Mouse (Mus musculus) MEL (cell line): ENCODE data around the gene E2f1. TPM values are rescaled to one million over a fixed set of nuclear protein-coding genes. Genes with fewer than 3 reads are reported as not detected.

Experiments used
- DNase-seq: peaks from one replicate; pipeline ENCODE4 v3.0.0; 2011; ENCODE audit warnings: low read depth, low spot score
- H3K27ac ChIP-seq: 2 replicates; pipeline ENCODE4 v1.5.1; 2012; ENCODE audit warnings: low read depth, mild to moderate bottlenecking, control low read depth, low read length, moderate library complexity; ENCODE audit not compliant: control insufficient read depth
- H3K27me3 ChIP-seq, 2 experiments: fragments of 150-350 bp in 1 of 2; sonication (generic) in 1 of 2; 2 replicates each; pipeline ENCODE4 v1.6.1; 2012; ENCODE audit warnings: low read length in 2 of 2, mild to moderate bottlenecking in 2 of 2, improper control_type of control experiment in 1 of 2, moderate library complexity in 1 of 2; ENCODE audit not compliant: insufficient read depth in 2 of 2, control insufficient read depth in 1 of 2
- H3K36me3 ChIP-seq, 2 experiments: 2 replicates each; pipeline ENCODE4 v1.6.1; 2012 to 2014; ENCODE audit warnings: low read length in 2 of 2, improper control_type of control experiment in 1 of 2, inconsistent platforms in 1 of 2, mild to moderate bottlenecking in 1 of 2; ENCODE audit not compliant: insufficient read depth in 2 of 2, control insufficient read depth in 1 of 2
- H3K4me1 ChIP-seq, 2 experiments: fragments of 150-350 bp in 1 of 2; sonication (generic) in 1 of 2; 2 replicates each; pipeline ENCODE4 v1.6.1; 2012; ENCODE audit warnings: low read length in 2 of 2, improper control_type of control experiment in 1 of 2, mild to moderate bottlenecking in 1 of 2; ENCODE audit not compliant: insufficient read depth in 2 of 2, control insufficient read depth in 1 of 2
- H3K4me3 ChIP-seq, 2 experiments: fragments of 150-350 bp in 1 of 2; sonication (generic) in 1 of 2; 2 replicates each; pipeline ENCODE4 v1.5.1; 2012; ENCODE audit warnings: low read depth in 2 of 2, low read length in 2 of 2, mild to moderate bottlenecking in 2 of 2, moderate library complexity in 2 of 2, control low read depth in 1 of 2, improper control_type of control experiment in 1 of 2; ENCODE audit not compliant: control insufficient read depth in 1 of 2, insufficient read depth in 1 of 2
- H3K79me2 ChIP-seq: 2 replicates; pipeline ENCODE4 v1.6.1; 2012; ENCODE audit warnings: mild to moderate bottlenecking, low read length, moderate library complexity; ENCODE audit not compliant: control insufficient read depth, poor library complexity, insufficient read depth
- H3K9ac ChIP-seq: 2 replicates; pipeline ENCODE4 v1.6.1; 2012; ENCODE audit warnings: low read depth, mild to moderate bottlenecking, control low read depth, low read length, moderate library complexity; ENCODE audit not compliant: control insufficient read depth, poor library complexity, severe bottlenecking
- H3K9me3 ChIP-seq: fragments of 150-350 bp; sonication (generic); replicated peaks from 2 replicates; pipeline ENCODE4 v1.6.1; 2012; ENCODE audit warnings: mild to moderate bottlenecking, low read length, improper control_type of control experiment, moderate library complexity; ENCODE audit not compliant: insufficient read depth
- BHLHE40 ChIP-seq: IDR thresholded peaks from 2 replicates; pipeline ENCODE4 v1.6.1; 2012; ENCODE audit warnings: low read depth, mild to moderate bottlenecking, inconsistent platforms, low read length, improper control_type of control experiment, borderline replicate concordance
- CHD1 ChIP-seq: IDR thresholded peaks from 2 replicates; pipeline ENCODE4 v1.6.1; 2012; ENCODE audit warnings: low read depth, mild to moderate bottlenecking, inconsistent platforms, low read length, improper control_type of control experiment
- CTCF ChIP-seq, 3 experiments: IDR thresholded peaks in 2 of 3; conservative IDR thresholded peaks in 1 of 3; 2 replicates each; pipeline ENCODE4 v1.5.1; 2011 to 2012; ENCODE audit warnings: low read length in 3 of 3, low read depth in 2 of 3, mild to moderate bottlenecking in 2 of 3, improper control_type of control experiment in 1 of 3, inconsistent platforms in 1 of 3, mixed read lengths in 1 of 3, moderate library complexity in 1 of 3; ENCODE audit not compliant: control insufficient read depth in 1 of 3, insufficient read depth in 1 of 3, poor library complexity in 1 of 3, severe bottlenecking in 1 of 3
- E2F4 ChIP-seq: IDR thresholded peaks from 2 replicates; pipeline ENCODE4 v1.6.1; 2011; ENCODE audit warnings: low read depth, low read length, improper control_type of control experiment, borderline replicate concordance
- EP300 ChIP-seq, 2 experiments: IDR thresholded peaks; 2 replicates each; pipeline ENCODE4 v1.6.1; 2011; ENCODE audit warnings: improper control_type of control experiment in 2 of 2, low read length in 2 of 2, low read depth in 1 of 2, mild to moderate bottlenecking in 1 of 2
- ETS1 ChIP-seq: IDR thresholded peaks from 2 replicates; pipeline ENCODE4 v1.6.1; 2012; ENCODE audit warnings: low read depth, mild to moderate bottlenecking, inconsistent platforms, low read length, improper control_type of control experiment, moderate library complexity
- HCFC1 ChIP-seq: IDR thresholded peaks from 2 replicates; pipeline ENCODE4 v1.6.1; 2012; ENCODE audit warnings: low read depth, mild to moderate bottlenecking, inconsistent platforms, low read length, improper control_type of control experiment, moderate library complexity
- JUND ChIP-seq: IDR thresholded peaks from 2 replicates; pipeline ENCODE4 v1.6.1; 2011; ENCODE audit warnings: low read depth, mild to moderate bottlenecking, improper control_type of control experiment, low read length
- MAZ ChIP-seq: IDR thresholded peaks from 2 replicates; pipeline ENCODE4 v1.6.1; 2012; ENCODE audit warnings: low read depth, mild to moderate bottlenecking, inconsistent platforms, low read length, improper control_type of control experiment
- MEF2A ChIP-seq: IDR thresholded peaks from 2 replicates; pipeline ENCODE4 v1.6.1; 2014; ENCODE audit warnings: low read depth, mild to moderate bottlenecking, inconsistent platforms, low read length, improper control_type of control experiment; ENCODE audit not compliant: poor library complexity, insufficient replicate concordance, severe bottlenecking; ENCODE audit errors: extremely low read depth
- MXI1 ChIP-seq: IDR thresholded peaks from 2 replicates; pipeline ENCODE4 v1.6.1; 2011; ENCODE audit warnings: mild to moderate bottlenecking, low read depth, low read length, improper control_type of control experiment
- MYB ChIP-seq: IDR thresholded peaks from 2 replicates; pipeline ENCODE4 v1.6.1; 2011; ENCODE audit warnings: mild to moderate bottlenecking, low read depth, low read length, improper control_type of control experiment
- MYC ChIP-seq: IDR thresholded peaks from 2 replicates; pipeline ENCODE4 v1.6.1; 2011; ENCODE audit warnings: low read depth, mild to moderate bottlenecking, low read length, improper control_type of control experiment, moderate library complexity
- NELFE ChIP-seq: IDR thresholded peaks from 2 replicates; pipeline ENCODE4 v1.6.1; 2011; ENCODE audit warnings: low read depth, low read length, improper control_type of control experiment
- NRF1 ChIP-seq: IDR thresholded peaks from 2 replicates; pipeline ENCODE4 v1.6.1; 2014; ENCODE audit warnings: low read depth, mild to moderate bottlenecking, inconsistent platforms, low read length, improper control_type of control experiment, moderate library complexity; ENCODE audit not compliant: poor library complexity, insufficient read depth, severe bottlenecking
- POLR2A ChIP-seq, 2 experiments: IDR thresholded peaks; 2 replicates each; pipeline ENCODE4 v1.6.1; 2011 to 2012; ENCODE audit warnings: low read length in 2 of 2, mild to moderate bottlenecking in 2 of 2, control low read depth in 1 of 2, improper control_type of control experiment in 1 of 2, low read depth in 1 of 2, moderate library complexity in 1 of 2; ENCODE audit not compliant: control insufficient read depth in 1 of 2, insufficient read depth in 1 of 2, poor library complexity in 1 of 2
- POLR2AphosphoS2 ChIP-seq: IDR thresholded peaks from 2 replicates; pipeline ENCODE4 v1.6.1; 2011; ENCODE audit warnings: low read length, improper control_type of control experiment
- POLR2AphosphoS5 ChIP-seq: IDR thresholded peaks from 2 replicates; pipeline ENCODE4 v1.6.1; 2012; ENCODE audit warnings: low read depth, borderline replicate concordance, mild to moderate bottlenecking, inconsistent platforms, low read length, moderate library complexity, mixed read lengths
- RCOR1 ChIP-seq: IDR thresholded peaks from 2 replicates; pipeline ENCODE4 v1.6.1; 2012; ENCODE audit warnings: low read depth, mild to moderate bottlenecking, inconsistent platforms, low read length, improper control_type of control experiment
- SMC3 ChIP-seq: IDR thresholded peaks from 2 replicates; pipeline ENCODE4 v1.6.1; 2011; ENCODE audit warnings: low read depth, low read length, improper control_type of control experiment
- TAL1 ChIP-seq: IDR thresholded peaks from 2 replicates; pipeline ENCODE4 v1.6.1; 2012; ENCODE audit warnings: mild to moderate bottlenecking, inconsistent platforms, low read length, moderate library complexity, mixed read lengths
- USF1 ChIP-seq: IDR thresholded peaks from 2 replicates; pipeline ENCODE4 v1.6.1; 2014; ENCODE audit warnings: low read depth, mild to moderate bottlenecking, inconsistent platforms, low read length, improper control_type of control experiment, moderate library complexity
- USF2 ChIP-seq, 2 experiments: IDR thresholded peaks; 2 replicates each; pipeline ENCODE4 v1.6.1; 2011 to 2012; ENCODE audit warnings: improper control_type of control experiment in 2 of 2, low read length in 2 of 2, borderline replicate concordance in 1 of 2, inconsistent platforms in 1 of 2, low read depth in 1 of 2, mild to moderate bottlenecking in 1 of 2; ENCODE audit not compliant: insufficient read depth in 1 of 2
- ZC3H11A ChIP-seq: IDR thresholded peaks from 2 replicates; pipeline ENCODE4 v1.6.1; 2012; ENCODE audit warnings: low read depth, mild to moderate bottlenecking, inconsistent platforms, low read length, improper control_type of control experiment
- ZNF384 ChIP-seq: IDR thresholded peaks from 2 replicates; pipeline ENCODE4 v1.6.1; 2012; ENCODE audit warnings: low read depth, mild to moderate bottlenecking, inconsistent platforms, low read length, improper control_type of control experiment
- polyA plus RNA-seq, 2 experiments: library from polyadenylated mRNA; stranded (reverse) in 1 of 2; unstranded in 1 of 2; fragments of >175 nt in 1 of 2; fragments of >200 nt in 1 of 2; gene quantifications; 2 replicates each; pipeline versions ENCODE4 v1.2.1 to v1.2.4; 2012; ENCODE audit warnings: low replicate concordance in 2 of 2, low read depth in 1 of 2; ENCODE audit not compliant: insufficient read length in 2 of 2, insufficient read depth in 1 of 2, missing spikeins in 1 of 2
- total RNA-seq: library from RNA; depleted of rRNA; stranded (reverse); fragments of 300-350 nt; gene quantifications from 2 replicates; pipeline ENCODE4 v1.2.3, GENCODE M21; 2012

The E2f1 gene
- total and polyA plus RNA-seq, 3 experiments: 17.4 to 41.6 TPM; not detected in 1

- H3K36me3 ChIP-seq: peaks cover 0 to 2% of the 10 kb centered on the region in 2 experiments; a peak in 1 of 4 replicates
- DNase-seq: no peak
These were observed 23.0 kb downstream of the E2f1 start, which contains the start of gene 1700003F12Rik for GRCm38 (mm10) chr2:154546711-154547110. Gene 1700003F12Rik, plus strand, starts transcription at chr2:154547085.

GRCm38 (mm10) chr2:154543567-154544347, 25.9 kb downstream of the E2f1 start:
- peaks cover 0 to 3% of the 10 kb centered on the region in 2 experiments; a peak in 2 of 4 replicates for H3K4me1 ChIP-seq
- H3K9me3 ChIP-seq: no peaks in the 10 kb centered on the region
- H3K27me3 ChIP-seq: no peaks in the 10 kb centered on the region
- no peak overlapping the region for H3K4me3 ChIP-seq
- H3K9ac ChIP-seq: no peak overlapping the region
- no peaks in the 10 kb centered on the region for H3K79me2 ChIP-seq
- H3K36me3 ChIP-seq: peaks cover 2 to 3% of the 10 kb centered on the region in 2 experiments; a peak in 3 of 4 replicates
- H3K27ac ChIP-seq: no peak overlapping the region
- DNase-seq: no peak
- TF ChIP-seq POLR2A (IDR thresholded peaks at IDR 0.05; ENCODE audit: control insufficient read depth in 1 of 2, insufficient read depth in 1 of 2, low read depth in 1 of 2, low read length in 2 of 2, poor library complexity in 1 of 2): no peak
- no peak for TF ChIP-seq CHD1
- TF ChIP-seq ZNF384: no peak
- TF ChIP-seq HCFC1: no peak
- no peak for TF ChIP-seq MYC
- TF ChIP-seq E2F4: no peak
- no peak for TF ChIP-seq TAL1
- TF ChIP-seq MYB: no peak
- TF ChIP-seq ETS1: no peak
- TF ChIP-seq RCOR1: no peak
- no peak for TF ChIP-seq NELFE
- TF ChIP-seq SMC3: no peak

More at GRCm38 (mm10) chr2:154546711-154547110, 23.0 kb downstream of the E2f1 start, which contains the start of gene 1700003F12Rik:
- H3K9ac ChIP-seq: no peak within 1 kb of the TSS
- no peak for TF ChIP-seq MXI1
- TF ChIP-seq MEF2A: no peak
- TF ChIP-seq CHD1: no peak
- no peak for TF ChIP-seq TAL1
- no peak for TF ChIP-seq POLR2AphosphoS5
- no peak for TF ChIP-seq SMC3
- no peak for TF ChIP-seq MYC
- TF ChIP-seq POLR2A (IDR thresholded peaks at IDR 0.05; ENCODE audit: control insufficient read depth in 1 of 2, insufficient read depth in 1 of 2, low read depth in 1 of 2, low read length in 2 of 2, poor library complexity in 1 of 2): no peak
- TF ChIP-seq ZC3H11A: no peak
- TF ChIP-seq MAZ: no peak
- no peak for TF ChIP-seq USF1
- no peak for TF ChIP-seq MYB
- no peak for TF ChIP-seq JUND
- no peak for TF ChIP-seq NRF1
- TF ChIP-seq USF2 (IDR thresholded peaks at IDR 0.05; ENCODE audit: borderline replicate concordance in 1 of 2, insufficient read depth in 1 of 2, low read depth in 1 of 2, low read length in 2 of 2): no peak
- no peak for TF ChIP-seq EP300 (IDR thresholded peaks at IDR 0.05; ENCODE audit: low read depth in 1 of 2, low read length in 2 of 2)
- no peak for TF ChIP-seq BHLHE40
- no peak for TF ChIP-seq POLR2AphosphoS2
- no peak for TF ChIP-seq HCFC1
- no peak for TF ChIP-seq CTCF (IDR thresholded peaks at IDR 0.05 in 2 of 3, conservative IDR thresholded peaks at IDR 0.05 in 1 of 3; ENCODE audit: control insufficient read depth in 1 of 3, insufficient read depth in 1 of 3, low read depth in 2 of 3, low read length in 3 of 3, poor library complexity in 1 of 3, severe bottlenecking in 1 of 3)
- H3K27me3 ChIP-seq: no peaks in the 10 kb centered on the region
- H3K9me3 ChIP-seq: no peaks in the 10 kb centered on the region
- no peaks in the 10 kb centered on the region for H3K4me1 ChIP-seq
- H3K79me2 ChIP-seq: no peaks in the 10 kb centered on the region
- H3K4me3 ChIP-seq: no peak within 1 kb of the TSS
- no peak within 1 kb of the TSS for H3K27ac ChIP-seq
